Mouse (Mus musculus) myocyte (in vitro differentiated cells): ENCODE results near the gene Col4a1.

Source experiments
- CEBPB ChIP-seq: IDR thresholded peaks from 2 replicates; pipeline ENCODE4 v1.6.1; 2011; ENCODE audit warnings: mild to moderate bottlenecking, moderate library complexity; ENCODE audit not compliant: poor library complexity, insufficient read depth, severe bottlenecking
- E2F4 ChIP-seq: IDR thresholded peaks from one replicate; pipeline ENCODE4 v1.6.1; 2011; ENCODE audit warnings: mild to moderate bottlenecking, control low read depth, moderate library complexity; ENCODE audit not compliant: insufficient read depth
- MYOD1 ChIP-seq, 3 experiments: IDR thresholded peaks; one replicate each; pipeline ENCODE4 v1.6.1; 2011; ENCODE audit warnings: control low read depth in 2 of 3, low read depth in 2 of 3, mild to moderate bottlenecking in 2 of 3, moderate library complexity in 1 of 3; ENCODE audit not compliant: insufficient read length in 2 of 3, control insufficient read depth in 1 of 3
- MYOG ChIP-seq, 3 experiments: IDR thresholded peaks; one replicate each; pipeline ENCODE4 v1.6.1; 2011; ENCODE audit warnings: control low read depth in 2 of 3, low read depth in 2 of 3, mild to moderate bottlenecking in 2 of 3; ENCODE audit not compliant: insufficient read length in 2 of 3, control insufficient read depth in 1 of 3, insufficient read depth in 1 of 3
- POLR2A ChIP-seq: IDR thresholded peaks from one replicate; pipeline ENCODE4 v1.6.1; 2011; ENCODE audit warnings: low read depth, mild to moderate bottlenecking, control low read depth, moderate library complexity; ENCODE audit not compliant: insufficient read length
- POLR2AphosphoS2 ChIP-seq: IDR thresholded peaks from one replicate; pipeline ENCODE4 v1.6.1; 2011; ENCODE audit warnings: low read depth, control low read depth; ENCODE audit not compliant: insufficient read length
- TCF12 ChIP-seq: IDR thresholded peaks from one replicate; pipeline ENCODE4 v1.6.1; 2011; ENCODE audit warnings: mild to moderate bottlenecking, control low read depth; ENCODE audit not compliant: poor library complexity, insufficient read depth, severe bottlenecking
- TCF3 ChIP-seq: IDR thresholded peaks from one replicate; pipeline ENCODE4 v1.6.1; 2011; ENCODE audit warnings: low read depth, control low read depth; ENCODE audit not compliant: insufficient read length
- USF1 ChIP-seq: IDR thresholded peaks from one replicate; pipeline ENCODE4 v1.6.1; 2011; ENCODE audit warnings: low read depth, mild to moderate bottlenecking, control low read depth, moderate library complexity

DNA sequence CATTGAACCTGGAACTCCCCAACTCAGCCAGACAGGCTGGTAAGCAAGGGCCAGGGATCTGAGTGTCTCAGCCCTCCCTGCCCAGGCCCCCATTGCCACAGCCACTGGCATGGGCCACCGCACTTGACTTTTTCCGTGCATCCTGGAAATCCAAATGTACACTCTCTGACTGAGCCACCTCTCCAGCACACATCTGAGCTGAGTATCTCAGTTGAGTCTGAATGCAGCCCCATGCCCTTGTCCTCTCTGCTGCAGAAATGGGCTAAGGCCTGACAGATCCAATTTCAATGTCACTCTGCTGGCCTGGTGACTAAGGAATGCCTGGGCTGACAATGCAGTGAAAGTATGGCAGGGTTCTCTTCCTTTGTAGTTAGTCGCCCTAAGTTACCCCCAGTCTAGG is 114.6 kb downstream of the Col4a1 start:
- TF ChIP-seq POLR2AphosphoS2 = no peak
- no peak for TF ChIP-seq E2F4
- TF ChIP-seq POLR2A = no peak
- no peak for TF ChIP-seq USF1
- TF ChIP-seq TCF12 = no peak
- TF ChIP-seq MYOG (IDR thresholded peaks at IDR 0.05; ENCODE audit: control insufficient read depth in 1 of 3, insufficient read depth in 1 of 3, insufficient read length in 2 of 3, low read depth in 2 of 3) = no peak
- TF ChIP-seq MYOD1 (IDR thresholded peaks at IDR 0.05; ENCODE audit: control insufficient read depth in 1 of 3, insufficient read length in 2 of 3, low read depth in 2 of 3) = no peak
- TF ChIP-seq CEBPB = no peak
- no peak for TF ChIP-seq TCF3
